Mouse (Mus musculus): ENCODE measurements around the gene Apopt1. TPM values are rescaled to one million over a fixed set of nuclear protein-coding genes. Genes with fewer than 3 reads are reported as not detected.

The Apopt1 gene
- 10 to 100 TPM; 32.9 to 37.4 TPM for total RNA-seq (2021)
- long read RNA-seq, transcript Apopt1-201 (5 exons, 1,065 nt) = major isoform, 30 of 36 reads
- long read RNA-seq, partial matches to known transcripts = 0 of 36 reads
- long read RNA-seq, other reads (novel, unspliced or antisense) = 6 of 36 reads

GRCm38 (mm10) chr12:111713004-111713651, at the start of gene Apopt1, which contains the start of gene Bag5:
Apopt1 (plus strand) TSS chr12:111713261.
Bag5 (minus strand) TSS chr12:111713257.
- peak; percentile 89 to 95 for DNase-seq (ENCODE audit: low spot score in 2 of 2)

- no peak for DNase-seq (ENCODE audit: low spot score in 2 of 2)
These were observed 48.9 kb upstream of the Apopt1 start for GRCm38 (mm10) chr12:111664144-111664634.

- DNase-seq (ENCODE audit: low spot score in 2 of 2) = no peak
These were observed 47.8 kb upstream of the Apopt1 start for GRCm38 (mm10) chr12:111665041-111665880.

- DNase-seq (ENCODE audit: low spot score in 2 of 2) = no peak
These were observed 46.7 kb upstream of the Apopt1 start for GRCm38 (mm10) chr12:111666380-111666779.

- no peak for DNase-seq (ENCODE audit: low spot score in 2 of 2)
These were observed 45.6 kb upstream of the Apopt1 start for GRCm38 (mm10) chr12:111667421-111667820.

GRCm38 (mm10) chr12:111668457-111668912, 44.6 kb upstream of the Apopt1 start:
- DNase-seq (ENCODE audit: low spot score in 2 of 2) = peak; percentile 88 to 98

- no peak for DNase-seq (ENCODE audit: low spot score in 2 of 2)
These were observed 43.9 kb upstream of the Apopt1 start for GRCm38 (mm10) chr12:111669000-111669788.

GRCm38 (mm10) chr12:111669961-111670360, 43.1 kb upstream of the Apopt1 start:
- DNase-seq (ENCODE audit: low spot score in 2 of 2) = no peak

GRCm38 (mm10) chr12:111670371-111670971, 42.6 kb upstream of the Apopt1 start:
- DNase-seq (ENCODE audit: low spot score in 2 of 2) = no peak

GRCm38 (mm10) chr12:111670976-111671375, 42.1 kb upstream of the Apopt1 start:
- DNase-seq (ENCODE audit: low spot score in 2 of 2) = no peak

GRCm38 (mm10) chr12:111671431-111671902, 41.6 kb upstream of the Apopt1 start:
- DNase-seq (ENCODE audit: low spot score in 2 of 2) = peak in 1 of 2 experiments; percentile 86

- DNase-seq (ENCODE audit: low spot score in 2 of 2) = peak; percentile 89 to 95
These were observed 40.9 kb upstream of the Apopt1 start, which contains the start of gene Ckb for GRCm38 (mm10) chr12:111672176-111672575. Ckb (minus strand) TSS chr12:111672338.

- DNase-seq (ENCODE audit: low spot score in 2 of 2) = no peak
These were observed 40.5 kb upstream of the Apopt1 start for GRCm38 (mm10) chr12:111672581-111672980.

- DNase-seq (ENCODE audit: low spot score in 2 of 2) = no peak
These were observed 38.1 kb upstream of the Apopt1 start for GRCm38 (mm10) chr12:111674850-111675486.

- DNase-seq (ENCODE audit: low spot score in 2 of 2) = no peak
These were observed 37.1 kb upstream of the Apopt1 start for GRCm38 (mm10) chr12:111675797-111676580.

- DNase-seq (ENCODE audit: low spot score in 2 of 2) = no peak
These were observed 35.6 kb upstream of the Apopt1 start for GRCm38 (mm10) chr12:111677421-111677820.

GRCm38 (mm10) chr12:111677882-111678669, 35.0 kb upstream of the Apopt1 start, which contains the start of gene Trmt61a:
Trmt61a (plus strand) TSS chr12:111678105.
- DNase-seq (ENCODE audit: low spot score in 2 of 2) = peak; percentile 85 to 93

- no peak for DNase-seq (ENCODE audit: low spot score in 2 of 2)
These were observed 34.5 kb upstream of the Apopt1 start for GRCm38 (mm10) chr12:111678670-111678933.

All from layer of hippocampus, adult 18-20 months (tissue).